Mouse (Mus musculus): ENCODE results near the gene Tnfrsf1b. TPM values are rescaled to one million over a fixed set of nuclear protein-coding genes. Genes with fewer than 3 reads are reported as not detected.

Tnfrsf1b gene
- 0.95 and 1.2 TPM in 2 replicates for polyA plus RNA-seq (2021; fragmentation: Nextera tagmentation)
- long read RNA-seq, experiment 1, partial matches to known transcripts, result 2 of 4 reads
- long read RNA-seq, experiment 1, other reads (novel, unspliced or antisense), result 2 of 4 reads
- long read RNA-seq, experiment 2, partial matches to known transcripts, result 1 of 3 reads
- long read RNA-seq, experiment 2, other reads (novel, unspliced or antisense), result 0 of 3 reads

GRCm38 (mm10) chr4:145246173-145247011 is at the start of gene Tnfrsf1b:
Tnfrsf1b (minus strand) TSS chr4:145246870.

GRCm38 (mm10) chr4:145194559-145195162 is 52.0 kb downstream of the Tnfrsf1b start, which contains the start of gene Vps13d:
Vps13d (minus strand) TSS chr4:145195005.

Other genes starting within 250 kb of the Tnfrsf1b start
- 8.6 and 9.7 TPM in 2 replicates for gene Vps13d, start 51.9 kb downstream of the Tnfrsf1b start, polyA plus RNA-seq (2021; fragmentation: Nextera tagmentation)
- gene Tnfrsf8, start 68.3 kb upstream of the Tnfrsf1b start, polyA plus RNA-seq (2021; fragmentation: Nextera tagmentation), result 0.25 and 0.28 TPM in 2 replicates